Mouse (Mus musculus) layer of hippocampus, postnatal 14 days (tissue): Measurements from ENCODE around the gene Gm17469. TPM values are rescaled to one million over a fixed set of nuclear protein-coding genes. Genes with fewer than 3 reads are reported as not detected.
"Not testable (repeated sequence)": the region's sequence is repeated elsewhere in the genome, so short reads cannot be mapped to it uniquely, and the experiment has no call there.

Source experiments
- DNase-seq, 2 experiments: peaks; one replicate each; pipeline ENCODE4 v3.0.0; 2021 to 2022; ENCODE audit warnings: low spot score in 2 of 2, mixed read lengths in 1 of 2
- long read RNA-seq, 2 experiments: library from polyadenylated mRNA; stranded (forward); transcript quantifications; one replicate each; pipeline ENCODE4 v2.0.0; 2021
- total RNA-seq, 2 experiments: library from RNA; stranded (reverse); gene quantifications; 2 replicates each; pipeline ENCODE4 v1.2.3; 2021

Gm17469 gene
- total RNA-seq = not detected
- long read RNA-seq, experiment 1 = 0 reads
- long read RNA-seq, experiment 2 = 0 reads

DNA sequence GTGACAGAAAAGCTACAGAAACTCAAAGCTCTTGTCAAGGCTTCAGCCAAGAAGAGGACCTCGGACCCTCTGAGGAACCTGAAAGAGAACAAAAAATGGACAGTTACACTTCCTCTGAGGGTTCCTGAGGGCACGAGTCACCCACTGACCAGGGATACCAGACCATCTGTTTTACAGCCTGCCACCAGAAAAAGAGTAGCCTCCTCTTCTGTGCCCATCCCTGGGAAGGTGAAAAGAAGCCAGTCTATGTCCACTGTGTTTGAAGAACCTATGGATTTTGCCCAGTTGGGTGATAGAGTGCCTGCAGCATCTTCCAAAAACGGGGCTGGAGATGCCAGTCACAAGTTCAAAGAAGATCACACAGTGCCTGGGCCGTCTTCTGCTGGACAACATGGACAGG, at the start of gene Gm17469:
Gene Gm17469, plus strand, starts transcription at position 301 of the 400 bp plus-strand sequence.
- DNase-seq = not testable (repeated sequence)

Other genes starting within 250 kb of the Gm17469 start
- not detected for gene Gm17584, start 129.3 kb upstream of the Gm17469 start, total RNA-seq